ENCODE assay signal across 14 mouse cellular contexts in the genomic region with DNA sequence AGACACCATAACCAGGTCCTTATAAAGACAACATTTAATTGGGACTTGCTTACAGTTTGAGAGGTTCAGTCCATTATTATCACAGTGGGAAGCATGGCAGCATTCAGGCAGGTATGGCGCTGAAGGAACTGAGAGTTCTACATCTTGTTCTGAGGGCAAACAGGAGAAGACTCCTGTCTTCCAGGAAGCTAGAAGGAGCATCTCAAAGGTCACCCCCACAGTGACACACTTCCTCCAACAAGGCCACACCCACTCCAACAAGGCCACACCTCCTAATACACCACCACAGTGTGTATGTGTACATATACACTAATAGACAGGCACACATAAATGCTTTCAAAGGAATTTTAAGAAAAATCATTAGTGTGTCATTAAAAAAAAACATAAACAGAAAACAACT.
"Had no signal": no experiment of that assay in that cellular context is flagged by ENCODE, and none has a peak within 500 bp of the region (broad histone marks: within the 10 kb centered on the region; RNA-seq: fewer than 3 reads in every experiment).

No protein-coding gene starts in this region.

- H3K27ac ChIP-seq: liver, embryonic 14.5 days; midbrain, embryonic 10.5 days; midbrain, embryonic 13.5 days; midbrain, embryonic 15.5 days; neural tube, embryonic 12.5 days; stomach, embryonic 15.5 days; stomach, postnatal 0 days had no signal

- H3K9ac ChIP-seq: liver, embryonic 14.5 days; lung, embryonic 14.5 days; midbrain, embryonic 13.5 days; midbrain, embryonic 15.5 days; neural tube, embryonic 12.5 days; stomach, embryonic 15.5 days had no signal

- H3K4me1 ChIP-seq: midbrain, embryonic 10.5 days; midbrain, embryonic 13.5 days; midbrain, embryonic 15.5 days; stomach, embryonic 15.5 days had no signal

- H3K27me3 ChIP-seq: midbrain, embryonic 13.5 days; midbrain, embryonic 15.5 days; neural tube, embryonic 12.5 days; stomach, embryonic 15.5 days had no signal

- ATAC-seq: midbrain, embryonic 13.5 days; midbrain, embryonic 15.5 days had no signal

- DNase-seq: lung, adult 18-20 months; lung, embryonic 14.5 days; lung, postnatal 10 days; lung, postnatal 4 days; right cerebral cortex, postnatal 14 days; thymus, adult 2 months; thymus, postnatal 36 days had no signal

- H3K9me3 ChIP-seq: midbrain, embryonic 10.5 days; midbrain, embryonic 13.5 days; midbrain, embryonic 15.5 days; neural tube, embryonic 12.5 days; stomach, embryonic 15.5 days had no signal

- H3K4me3 ChIP-seq: midbrain, embryonic 10.5 days; midbrain, embryonic 13.5 days; midbrain, embryonic 15.5 days; neural tube, embryonic 12.5 days; stomach, embryonic 15.5 days had no signal

- H3K36me3 ChIP-seq: midbrain, embryonic 10.5 days; midbrain, embryonic 13.5 days; midbrain, embryonic 15.5 days; neural tube, embryonic 12.5 days; stomach, embryonic 15.5 days had no signal

- H3K4me2 ChIP-seq: lung, embryonic 14.5 days; midbrain, embryonic 13.5 days; midbrain, embryonic 15.5 days; neural tube, embryonic 12.5 days; stomach, embryonic 15.5 days had no signal
